Mouse (Mus musculus): ENCODE data around the gene Atg4a-ps. TPM values are rescaled to one million over a fixed set of nuclear protein-coding genes. Genes with fewer than 3 reads are reported as not detected.

The Atg4a-ps gene
- 1 to 10 TPM in 1 of 2 experiments, not detected in 1; 2.6 TPM for total RNA-seq (2023)

GRCm38 (mm10) chr3:103645968-103646367 lies at the start of gene Atg4a-ps:
Atg4a-ps (minus strand) TSS chr3:103646068.

Other genes with a start within 250 kb of the Atg4a-ps start
- not detected for gene Syt6, start 70.8 kb downstream of the Atg4a-ps start, total RNA-seq (2023)
- 1 to 10 TPM; 4.7 to 6.1 TPM for gene Olfml3, start 91.9 kb upstream of the Atg4a-ps start, total RNA-seq (2023)
- not detected for gene Gm10964, start 93.3 kb upstream of the Atg4a-ps start, total RNA-seq (2023)
- 100 to 1,000 TPM; 377 to 417 TPM for gene Hipk1, start 145.5 kb upstream of the Atg4a-ps start, total RNA-seq (2023)
- 10 to 100 TPM; 51.9 to 71.4 TPM for gene Dclre1b, start 163.4 kb upstream of the Atg4a-ps start, total RNA-seq (2023)
- gene Ap4b1, start 163.5 kb upstream of the Atg4a-ps start, total RNA-seq (2023), result 10 to 100 TPM; 17.3 to 18.5 TPM
- under 1 TPM; 0.39 to 0.64 TPM for gene Gm43064, start 163.5 kb upstream of the Atg4a-ps start, total RNA-seq (2023)
- 1 to 10 TPM; 1.7 to 4.3 TPM for gene Bcl2l15, start 186.5 kb upstream of the Atg4a-ps start, total RNA-seq (2023)
- gene Ptpn22, start 213.7 kb upstream of the Atg4a-ps start, total RNA-seq (2023), result 10 to 100 TPM; 59.9 to 62.3 TPM

Measured in neutrophil, adult 83 days (primary cell).